Mouse (Mus musculus) left cerebral cortex, postnatal 4 days (tissue): ENCODE measurements around the gene Pdxk. TPM values are rescaled to one million over a fixed set of nuclear protein-coding genes. Genes with fewer than 3 reads are reported as not detected.

Experiments used
- microRNA-seq: library from miRNA; unstranded; fragments of <30 nt; microRNA quantifications from one replicate; pipeline ENCODE4 v1.2.0, GENCODE M21; 2022
- total RNA-seq, 2 experiments: library from RNA; stranded (reverse); gene quantifications; 2 replicates each; pipeline ENCODE4 v1.2.3; 2021

Gene Pdxk
- total RNA-seq, 2 experiments from 2014 or later = 41.1 to 45.1 TPM

Small RNAs within 50 kb of the gene (microRNA-seq; reads per million reads assigned to microRNA genes)
- gene Mir6410 (not detected), gene Mir6907 (3.0 reads per million, percentile 1 among the genes with 10 or more reads in this experiment), gene Mir6908 (not detected)

Other genes with a start within 250 kb of the Pdxk start
- gene Trappc10, start 220.3 kb downstream of the Pdxk start, total RNA-seq = 10 to 100 TPM; 85.8 to 86.5 TPM
- gene Agpat3, start 112.5 kb downstream of the Pdxk start, total RNA-seq = 100 to 1,000 TPM; 169 to 181 TPM
- 100 to 1,000 TPM; 295 to 298 TPM for gene Rrp1, start 51.9 kb downstream of the Pdxk start, total RNA-seq
- 10 to 100 TPM; 40.0 to 40.8 TPM for gene Cstb, start 39.3 kb downstream of the Pdxk start, total RNA-seq
- gene Olfr1358, start 52.5 kb upstream of the Pdxk start, total RNA-seq = not detected
- gene Ilvbl, start 109.4 kb upstream of the Pdxk start, total RNA-seq = 10 to 100 TPM; 30.0 to 39.9 TPM
- 1 to 10 TPM; 4.1 to 4.7 TPM for gene Syde1, start 127.0 kb upstream of the Pdxk start, total RNA-seq
- gene Olfr1357, start 153.1 kb upstream of the Pdxk start, total RNA-seq = not detected